Mouse (Mus musculus) embryonic facial prominence, embryonic 14.5 days (tissue): ENCODE measurements around the gene Gm10188. TPM values are rescaled to one million over a fixed set of nuclear protein-coding genes. Genes with fewer than 3 reads are reported as not detected.

Source experiments
- ATAC-seq: fragments of 200-750 bp; cut with Nextera tagmentation; 2 replicates; pipeline ENCODE4 v1.8.0; 2017; ENCODE audit warnings: low read depth, moderate number of reproducible peaks, moderate TSS enrichment
- DNase-seq: peaks from one replicate; pipeline ENCODE4 v3.0.0-alpha.2; 2015; ENCODE audit warnings: low spot score
- H3K27ac ChIP-seq: fragments of 300-500 bp; sonication (generic); replicated peaks from 2 replicates; pipeline ENCODE4 v1.5.1; 2014; ENCODE audit warnings: low read depth, mild to moderate bottlenecking, low read length, moderate library complexity
- H3K27me3 ChIP-seq: fragments of 300-500 bp; sonication (generic); replicated peaks from 2 replicates; pipeline ENCODE4 v1.6.1; 2014; ENCODE audit warnings: low read length; ENCODE audit not compliant: control insufficient read depth, insufficient read depth
- H3K36me3 ChIP-seq: fragments of 300-500 bp; sonication (generic); 2 replicates; pipeline ENCODE4 v1.6.1; 2014; ENCODE audit warnings: low read length, mixed read lengths; ENCODE audit not compliant: control insufficient read depth, insufficient read depth
- H3K4me1 ChIP-seq: fragments of 300-500 bp; sonication (generic); 2 replicates; pipeline ENCODE4 v1.6.1; 2014; ENCODE audit warnings: antibody characterized with exemption, low read length; ENCODE audit not compliant: control insufficient read depth, insufficient read depth
- H3K4me2 ChIP-seq: fragments of 300-500 bp; sonication (generic); 2 replicates; pipeline ENCODE4 v1.6.1; 2014; ENCODE audit warnings: low read depth, mild to moderate bottlenecking, low read length, moderate library complexity, mixed read lengths
- H3K4me3 ChIP-seq: fragments of 300-500 bp; sonication (generic); 2 replicates; pipeline ENCODE4 v1.5.1; 2014; ENCODE audit warnings: low read depth, mild to moderate bottlenecking, low read length
- H3K9ac ChIP-seq: fragments of 300-500 bp; sonication (generic); 2 replicates; pipeline ENCODE4 v1.6.1; 2014; ENCODE audit warnings: low read depth, mild to moderate bottlenecking, low read length, moderate library complexity, mixed read lengths
- H3K9me3 ChIP-seq: fragments of 300-500 bp; sonication (generic); 2 replicates; pipeline ENCODE4 v1.6.1; 2016; ENCODE audit warnings: low read length; ENCODE audit not compliant: control insufficient read depth
- WGBS: fragments of 180-500 bp; shearing (Covaris S2); extraction: QIAGEN DNeasy Blood & Tissue Kit; methylation state at CpG from one replicate; pipeline ENCODE4 v1.1.7; 2014; 5-methylcytosine and 5-hydroxymethylcytosine counted together
- polyA plus RNA-seq: library from polyadenylated mRNA; unstranded; fragments of >200 nt; fragmentation: Nextera tagmentation; extraction: Ambion mirVana; gene quantifications from 2 replicates; pipeline ENCODE4 v1.2.1, GENCODE M21; 2014

Gene Gm10188
- polyA plus RNA-seq, 1 experiment from 2014 or later, result not detected

DNA sequence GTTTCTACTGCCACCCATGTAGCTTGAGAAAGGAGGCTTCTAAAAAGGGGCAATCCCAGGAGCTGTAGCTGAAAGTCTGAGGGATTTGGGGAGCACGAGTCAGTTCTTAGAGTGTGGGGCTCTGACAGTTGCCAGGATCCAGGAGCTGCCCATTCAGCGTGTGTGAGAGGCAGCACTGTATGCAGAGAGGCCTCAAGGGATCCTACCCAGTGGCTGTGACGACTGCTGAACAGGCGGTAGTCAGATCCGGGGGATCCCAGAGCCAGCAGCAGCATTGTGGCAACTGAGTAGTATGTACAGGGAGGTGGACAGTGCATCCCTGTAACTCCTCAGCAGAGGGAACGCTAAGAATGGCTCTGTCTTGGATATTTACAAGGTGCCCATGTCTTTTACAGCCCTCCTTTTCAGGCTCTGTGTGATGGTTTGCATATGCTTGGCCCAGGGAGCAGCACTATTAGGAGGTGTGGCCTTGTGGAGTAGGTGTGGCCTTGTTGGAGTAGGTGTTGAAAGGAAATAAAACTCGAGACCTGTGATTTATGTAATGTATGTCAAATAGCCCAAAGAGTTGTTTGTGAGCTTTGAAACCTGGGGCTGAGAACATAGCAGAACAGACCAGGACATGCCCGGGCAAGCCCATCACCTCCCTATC, 35.8 kb upstream of the Gm10188 start:
- ATAC-seq, result no peak
- WGBS, result 53% methylated on average over 7 of the region's 8 CpGs
- Histone ChIP-seq H3K4me3 (no peak overlapping the region), H3K4me2 (no peak overlapping the region), H3K9me3 (no peaks in the 10 kb centered on the region), H3K9ac (no peak overlapping the region), H3K36me3 (no peaks in the 10 kb centered on the region), H3K27me3 (no peaks in the 10 kb centered on the region), H3K27ac (no peak overlapping the region), H3K4me1 (peaks cover 16% of the 10 kb centered on the region; the same call in 1 of the 2 replicates)
- DNase-seq, result no peak

DNA sequence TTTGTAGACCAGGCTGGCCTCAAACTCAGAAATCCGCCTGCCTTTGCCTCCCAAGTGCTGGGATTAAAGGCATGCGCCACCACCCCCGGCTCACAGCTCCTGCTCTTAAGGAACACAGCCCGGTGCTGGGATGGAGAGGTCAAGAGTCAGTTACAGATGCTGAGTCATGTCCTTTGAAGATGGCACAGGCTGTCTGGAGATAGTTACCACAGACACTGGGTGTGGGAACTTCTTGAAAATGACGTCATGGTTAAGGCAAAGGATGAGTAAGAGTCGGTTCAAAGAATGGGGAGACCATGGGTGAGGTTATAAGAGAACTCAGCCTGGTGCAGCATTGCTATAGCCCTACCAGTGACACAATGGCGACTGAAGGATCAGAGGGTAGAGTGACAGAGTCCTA, 35.0 kb upstream of the Gm10188 start:
- WGBS, result 58% methylated on average over 7 of the region's 7 CpGs
- no peak for DNase-seq

DNA sequence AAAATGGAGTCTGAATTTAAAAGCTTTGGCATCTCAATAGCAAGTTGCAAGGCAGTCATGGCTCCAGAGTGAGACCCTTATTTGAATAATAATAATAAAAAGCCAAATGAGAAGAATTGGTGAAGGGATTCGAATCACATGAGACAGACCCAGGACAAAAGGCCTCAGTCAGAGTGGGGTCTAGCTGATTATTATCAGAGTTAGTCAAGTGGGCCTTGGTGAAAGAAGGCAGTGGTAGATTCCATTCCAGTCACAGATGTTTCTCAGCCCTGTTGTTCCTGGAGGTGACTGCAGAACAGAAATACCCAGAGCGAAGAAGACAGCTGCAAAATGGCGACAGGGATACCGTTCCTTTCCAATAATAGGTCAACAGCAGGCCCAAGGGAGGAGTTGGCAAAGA, 34.1 kb upstream of the Gm10188 start:
- no peaks in the 10 kb centered on the region for H3K27me3 ChIP-seq
- no peaks in the 10 kb centered on the region for H3K36me3 ChIP-seq
- no peak overlapping the region for H3K27ac ChIP-seq
- H3K4me2 ChIP-seq, result no peak overlapping the region
- peaks cover 8% of the 10 kb centered on the region; the same call in 1 of the 2 replicates for H3K4me1 ChIP-seq
- H3K9me3 ChIP-seq, result no peaks in the 10 kb centered on the region
- no peak overlapping the region for H3K4me3 ChIP-seq
- ATAC-seq (no peak), DNase-seq (no peak)
- WGBS, result 92% methylated on average over 4 of the region's 4 CpGs
- no peak overlapping the region for H3K9ac ChIP-seq

More for the DNA sequence above, 35.0 kb upstream of the Gm10188 start:
- H3K9me3 ChIP-seq, result no peaks in the 10 kb centered on the region
- H3K4me2 ChIP-seq, result no peak overlapping the region
- no peak overlapping the region for H3K4me3 ChIP-seq
- no peak overlapping the region for H3K9ac ChIP-seq
- H3K27ac ChIP-seq, result no peak overlapping the region
- ATAC-seq, result no peak
- no peaks in the 10 kb centered on the region for H3K27me3 ChIP-seq
- no peaks in the 10 kb centered on the region for H3K36me3 ChIP-seq
- H3K4me1 ChIP-seq, result peaks cover 16% of the 10 kb centered on the region; the same call in 1 of the 2 replicates

DNA sequence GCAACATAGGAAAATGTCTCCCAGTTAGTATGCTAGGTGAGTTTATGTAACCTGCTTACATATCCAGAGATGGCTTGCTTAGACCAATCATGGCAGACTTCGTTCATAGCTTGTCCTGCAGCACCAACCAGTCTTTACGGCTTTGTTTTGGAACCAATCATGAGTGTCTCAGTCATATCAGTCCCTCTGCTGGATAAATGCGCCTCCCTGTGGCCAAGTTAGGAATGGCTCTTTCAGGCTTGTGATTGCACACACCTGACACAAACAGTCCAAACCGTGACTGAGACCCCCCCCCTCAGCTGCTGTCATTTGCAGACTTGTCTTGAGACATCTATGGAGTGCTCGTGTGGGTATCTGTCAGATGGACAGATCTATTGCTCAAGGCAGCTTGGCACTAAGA, 31.5 kb upstream of the Gm10188 start:
- no peak overlapping the region for H3K4me2 ChIP-seq
- DNase-seq (no peak), ATAC-seq (no peak)
- no peaks in the 10 kb centered on the region for H3K4me1 ChIP-seq
- 67% methylated on average over 5 of the region's 5 CpGs for WGBS
- H3K9me3 ChIP-seq, result no peaks in the 10 kb centered on the region
- no peak overlapping the region for H3K27ac ChIP-seq
- H3K9ac ChIP-seq, result no peak overlapping the region
- no peaks in the 10 kb centered on the region for H3K27me3 ChIP-seq
- no peaks in the 10 kb centered on the region for H3K36me3 ChIP-seq
- H3K4me3 ChIP-seq, result no peak overlapping the region

DNA sequence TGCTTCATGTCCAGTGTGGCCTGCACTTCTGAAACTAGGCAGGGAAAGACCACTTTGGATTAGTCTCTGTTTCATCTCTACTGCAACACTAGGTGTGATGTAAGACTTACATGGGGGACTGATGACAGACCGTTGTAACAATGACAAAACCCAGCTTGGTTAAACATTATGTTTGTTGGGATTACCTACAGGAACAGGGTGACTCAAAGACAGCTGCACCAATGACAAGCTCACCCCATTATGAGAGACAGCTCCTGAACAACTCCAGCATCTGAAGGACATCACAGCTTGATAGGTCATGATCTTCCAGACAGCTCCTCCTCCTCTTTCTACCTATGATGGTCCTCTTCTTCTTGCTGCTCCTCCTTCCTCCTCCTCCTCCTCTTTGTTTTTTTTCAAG, 30.8 kb upstream of the Gm10188 start:
- no peak for ATAC-seq
- Histone ChIP-seq H3K36me3 (no peaks in the 10 kb centered on the region), H3K27me3 (no peaks in the 10 kb centered on the region), H3K27ac (no peak overlapping the region), H3K9me3 (no peaks in the 10 kb centered on the region), H3K4me1 (no peaks in the 10 kb centered on the region), H3K4me2 (no peak overlapping the region), H3K4me3 (no peak overlapping the region), H3K9ac (no peak overlapping the region)
- DNase-seq, result no peak
- WGBS, result 93% methylated on average over 1 of the region's 1 CpGs

DNA sequence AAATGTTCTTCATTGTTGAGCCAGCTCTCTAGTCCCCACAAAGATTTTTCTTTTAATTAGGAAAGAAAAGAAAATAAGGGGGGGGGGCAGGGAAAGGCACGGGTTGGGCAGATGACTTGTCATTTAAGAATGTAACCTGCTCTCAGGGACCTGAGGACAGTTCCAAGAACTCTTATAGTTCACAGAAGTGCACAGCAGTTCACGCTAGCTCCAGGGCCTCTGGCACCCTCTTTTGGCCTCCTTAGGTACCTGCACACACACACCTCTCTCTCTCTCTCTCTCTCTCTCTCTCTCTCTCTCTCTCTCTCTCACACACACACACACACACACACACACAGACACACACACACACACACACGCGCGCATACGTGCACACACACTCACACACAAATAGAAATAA, 24.9 kb upstream of the Gm10188 start:
- ATAC-seq (no peak), DNase-seq (no peak)
- Histone ChIP-seq H3K4me3 (no peak overlapping the region), H3K4me2 (no peak overlapping the region), H3K4me1 (no peaks in the 10 kb centered on the region), H3K27me3 (no peaks in the 10 kb centered on the region), H3K9ac (no peak overlapping the region), H3K27ac (no peak overlapping the region), H3K9me3 (no peaks in the 10 kb centered on the region), H3K36me3 (no peaks in the 10 kb centered on the region)
- 81% methylated on average over 6 of the region's 6 CpGs for WGBS

DNA sequence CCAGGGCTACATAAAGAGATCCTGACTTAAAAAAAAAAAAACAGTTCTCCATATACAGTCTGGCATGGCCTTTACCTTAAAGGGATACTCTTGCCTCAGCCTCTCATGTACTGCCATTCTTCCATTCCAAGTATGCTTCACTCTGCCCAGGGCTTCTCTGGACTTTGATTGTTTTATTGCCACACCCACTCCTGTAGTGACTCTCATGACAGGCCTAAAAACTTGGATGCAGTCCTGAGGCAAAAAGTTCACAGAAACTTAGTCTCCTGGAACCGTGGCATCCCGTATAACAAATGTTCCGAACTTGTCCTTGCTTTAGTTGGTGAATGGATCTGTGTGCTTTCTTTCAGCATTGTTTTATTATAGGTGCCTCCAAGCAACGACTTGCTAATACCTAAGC, 17.1 kb upstream of the Gm10188 start:
- Histone ChIP-seq H3K27ac (no peak overlapping the region), H3K9me3 (no peaks in the 10 kb centered on the region), H3K27me3 (no peaks in the 10 kb centered on the region), H3K9ac (no peak overlapping the region), H3K4me3 (no peak overlapping the region), H3K36me3 (no peaks in the 10 kb centered on the region), H3K4me2 (no peak overlapping the region), H3K4me1 (no peaks in the 10 kb centered on the region)
- WGBS, result 84% methylated on average over 4 of the region's 4 CpGs
- ATAC-seq, result no peak
- DNase-seq, result no peak

DNA sequence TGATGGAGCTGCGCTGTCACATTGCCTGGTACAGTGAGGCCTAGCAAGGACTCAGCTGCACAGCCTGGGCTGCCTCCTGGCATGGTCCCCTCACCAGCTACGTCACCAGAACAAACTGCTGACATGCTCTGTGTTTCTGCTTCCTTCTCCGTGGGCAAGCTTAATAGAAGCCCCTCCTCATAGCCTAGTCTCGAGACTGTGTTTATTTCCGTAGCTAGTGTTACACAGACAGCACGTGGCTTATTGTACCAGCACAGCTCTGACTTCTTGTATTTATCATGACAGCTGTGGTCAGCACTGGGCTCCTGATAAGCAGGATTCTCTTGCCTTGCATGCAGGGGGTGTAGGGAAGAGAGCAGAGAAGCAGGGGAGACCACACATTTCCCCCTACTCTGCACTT, 16.6 kb upstream of the Gm10188 start:
- Histone ChIP-seq H3K4me3 (no peak overlapping the region), H3K27me3 (no peaks in the 10 kb centered on the region), H3K27ac (no peak overlapping the region), H3K4me2 (no peak overlapping the region), H3K9me3 (no peaks in the 10 kb centered on the region), H3K9ac (no peak overlapping the region), H3K4me1 (no peaks in the 10 kb centered on the region), H3K36me3 (no peaks in the 10 kb centered on the region)
- DNase-seq (no peak), ATAC-seq (no peak)
- WGBS, result 60% methylated on average over 6 of the region's 6 CpGs

DNA sequence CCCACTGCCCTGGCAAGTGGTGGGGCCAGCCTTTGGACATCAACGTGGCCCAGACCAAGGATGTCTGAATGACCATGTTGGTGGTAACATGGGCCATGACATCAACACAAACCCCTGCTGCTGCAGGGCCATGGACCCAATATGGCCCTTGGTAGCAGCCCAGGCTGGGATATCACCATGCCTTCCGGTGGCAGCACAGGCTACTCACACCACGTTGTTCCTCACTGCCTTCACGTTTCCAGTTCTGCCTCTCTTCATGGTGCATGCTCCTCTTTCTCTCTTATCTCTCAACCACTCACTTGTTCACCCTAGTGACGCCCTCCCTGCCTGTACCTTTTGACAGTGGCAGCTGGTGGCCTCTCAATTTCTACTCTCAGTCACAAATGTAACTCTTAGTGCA, 15.4 kb upstream of the Gm10188 start:
- no peaks in the 10 kb centered on the region for H3K27me3 ChIP-seq
- ATAC-seq (no peak), DNase-seq (no peak)
- H3K27ac ChIP-seq, result no peak overlapping the region
- no peaks in the 10 kb centered on the region for H3K9me3 ChIP-seq
- WGBS, result 70% methylated on average over 4 of the region's 5 CpGs
- H3K9ac ChIP-seq, result no peak overlapping the region
- no peak overlapping the region for H3K4me2 ChIP-seq
- H3K4me1 ChIP-seq, result no peaks in the 10 kb centered on the region
- H3K36me3 ChIP-seq, result no peaks in the 10 kb centered on the region
- H3K4me3 ChIP-seq, result no peak overlapping the region
